Mouse (Mus musculus): ENCODE results near the gene Mosmo.

The Mosmo gene

DNA sequence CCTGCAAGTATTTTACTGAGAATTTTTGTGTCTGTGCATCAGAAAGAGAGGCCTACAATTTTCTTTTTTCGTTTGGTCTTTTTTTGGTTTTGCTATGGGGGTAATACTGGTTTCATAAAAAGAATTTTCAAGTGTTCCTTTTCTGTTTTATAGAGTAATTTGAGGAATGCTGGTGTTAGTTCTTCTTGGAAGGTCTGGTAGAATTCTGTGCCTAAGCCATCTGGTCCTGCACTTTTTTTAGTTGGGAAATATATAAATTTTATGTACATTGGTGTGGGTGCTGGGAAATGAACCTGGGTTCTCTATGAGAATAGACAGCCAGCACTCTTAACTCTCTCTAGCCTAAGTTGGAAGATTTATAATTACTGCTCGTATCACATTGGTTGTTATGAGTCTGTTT is 34.7 kb downstream of the Mosmo start:
- DNase-seq: no peak

DNA sequence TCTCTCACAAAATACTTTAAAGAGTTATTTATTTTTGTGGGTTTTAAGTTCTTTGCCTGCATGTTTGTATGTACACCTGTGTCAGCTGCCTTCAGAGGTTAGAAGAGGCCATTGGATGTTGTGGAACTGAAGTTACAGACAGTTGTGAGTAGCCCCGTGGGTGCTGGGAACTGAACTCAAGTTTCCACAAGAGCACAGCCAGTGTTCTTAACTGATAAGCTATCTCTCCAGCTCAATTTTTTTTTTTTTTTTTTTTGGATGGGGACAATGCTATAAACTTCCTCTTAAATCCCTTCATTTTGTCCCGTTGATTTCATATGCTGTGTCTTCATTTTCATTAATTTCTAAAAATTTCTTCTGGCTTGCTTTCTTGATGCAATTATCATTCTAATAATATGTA is 35.8 kb downstream of the Mosmo start:
- DNase-seq: no peak

DNA sequence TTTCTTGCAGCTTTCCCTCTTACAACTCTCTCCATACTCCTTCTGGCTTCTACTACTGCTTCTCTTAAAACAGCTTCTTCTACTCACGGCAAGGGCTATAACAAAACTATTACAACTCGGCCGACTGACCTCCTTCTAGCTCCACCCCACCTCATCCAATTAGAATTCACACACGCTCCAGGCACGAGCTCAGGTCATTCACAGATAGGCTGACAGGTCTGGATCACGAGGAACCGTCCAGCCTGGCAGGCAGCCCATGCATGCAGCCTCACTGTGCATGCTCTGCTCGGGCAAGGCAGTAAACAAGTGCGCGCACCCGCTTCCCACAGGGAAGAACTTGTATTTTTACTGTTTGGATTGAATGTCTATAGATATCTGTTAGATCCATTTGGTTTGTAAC is 36.5 kb downstream of the Mosmo start:
- peak in 1 of 2 experiments; percentile 15 for DNase-seq

DNA sequence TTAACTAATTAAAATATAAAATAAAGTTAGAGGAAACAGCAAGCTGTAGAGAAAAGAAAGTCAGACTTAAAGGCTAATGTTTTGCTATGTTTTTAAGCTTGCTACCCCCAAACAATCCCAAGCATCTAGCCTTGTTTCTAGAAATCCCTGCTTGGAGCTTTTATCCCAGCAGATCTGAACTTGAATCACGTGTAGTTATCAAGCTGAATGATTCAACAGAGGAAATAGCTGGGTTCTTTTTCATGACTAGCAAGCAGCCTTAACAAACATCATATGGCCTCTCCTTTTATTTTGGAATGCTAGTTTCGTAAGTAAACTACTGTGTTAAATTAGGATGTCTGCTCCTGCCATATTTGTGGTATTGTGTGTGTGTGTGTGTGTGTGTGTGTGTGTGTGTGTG is 39.8 kb downstream of the Mosmo start:
- no peak for DNase-seq

DNA sequence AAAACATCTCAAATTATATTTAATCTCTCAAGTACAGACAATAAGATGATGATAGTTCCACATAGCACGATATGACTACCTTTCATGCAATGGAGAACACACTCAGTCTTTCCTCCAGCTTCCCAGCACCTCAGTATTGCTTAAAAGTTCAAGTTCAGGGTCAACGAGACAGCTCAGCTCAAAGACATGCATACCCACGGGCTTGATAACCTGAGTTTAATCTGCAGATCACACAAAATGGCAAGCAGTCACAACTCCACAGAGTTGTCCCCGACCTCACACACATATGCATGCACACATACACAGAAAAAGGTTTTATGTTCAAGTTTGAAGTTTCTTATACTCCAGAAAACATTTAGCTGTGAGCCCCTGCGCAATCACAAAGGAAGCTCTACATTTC is 43.6 kb downstream of the Mosmo start:
- no peak for DNase-seq

DNA sequence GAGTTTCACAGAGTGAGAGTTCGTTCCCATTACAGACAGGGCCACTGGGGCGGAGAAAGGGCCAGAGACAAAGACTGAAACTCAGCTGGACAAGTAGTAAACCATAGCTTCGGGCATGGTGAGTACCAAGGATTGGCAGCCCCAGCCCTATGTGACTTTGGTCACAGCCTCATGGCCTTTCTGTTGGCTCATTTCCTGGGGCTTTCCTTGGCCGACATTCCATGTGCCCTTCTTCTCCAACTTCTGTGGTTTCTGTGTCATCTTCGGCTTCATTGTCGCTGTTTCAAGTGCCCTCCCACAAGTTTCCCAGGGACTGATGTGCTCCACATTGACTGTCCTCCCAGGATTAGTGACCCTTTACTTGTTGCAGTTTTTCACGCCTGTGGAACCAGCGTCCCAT is 44.0 kb downstream of the Mosmo start:
- DNase-seq: no peak

DNA sequence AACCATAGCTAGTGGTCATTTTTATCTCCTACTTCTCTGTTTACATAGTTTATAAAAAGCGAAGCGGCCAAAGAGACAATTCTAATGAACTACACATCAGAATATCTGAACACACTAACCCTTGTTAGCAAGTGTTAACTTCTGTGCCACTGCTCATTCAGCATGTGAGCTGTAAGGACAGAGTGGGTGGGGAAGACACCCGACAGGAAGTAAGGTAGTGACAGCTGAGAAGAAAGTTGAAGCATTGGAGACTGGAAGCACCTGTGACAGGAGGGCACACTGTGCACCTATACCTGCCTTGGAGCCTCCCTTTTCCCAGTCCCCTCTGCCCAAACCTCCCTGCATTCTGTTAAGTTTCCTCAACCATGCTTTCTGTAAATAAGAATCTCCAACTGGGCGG is 44.6 kb downstream of the Mosmo start:
- DNase-seq: no peak

DNA sequence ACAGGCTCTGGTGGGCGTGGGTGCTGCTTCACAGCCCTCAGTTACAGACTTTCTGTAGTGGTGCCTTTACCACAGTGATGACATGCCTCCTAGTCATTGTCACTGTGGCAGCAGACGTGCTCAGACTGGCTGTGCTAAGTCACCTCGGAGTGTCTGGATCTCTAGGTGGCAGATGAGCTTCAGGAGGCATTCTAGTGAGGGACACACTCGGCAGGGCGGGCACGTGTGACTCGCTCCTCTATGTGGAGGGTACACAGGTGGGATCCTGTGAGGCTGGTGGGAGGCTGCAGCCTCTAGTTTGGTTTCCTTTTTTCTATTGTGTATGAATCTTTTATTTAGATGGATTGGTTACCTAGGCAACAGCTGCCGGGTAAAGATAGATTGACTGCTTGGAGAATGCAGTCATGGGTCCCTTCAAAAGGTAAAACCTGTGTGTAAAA is 45.4 kb downstream of the Mosmo start:
- no peak for DNase-seq

- DNase-seq: peak; percentile 41 to 58
These were observed 50.2 kb downstream of the Mosmo start for GRCm38 (mm10) chr7:120727581-120727980.

DNA sequence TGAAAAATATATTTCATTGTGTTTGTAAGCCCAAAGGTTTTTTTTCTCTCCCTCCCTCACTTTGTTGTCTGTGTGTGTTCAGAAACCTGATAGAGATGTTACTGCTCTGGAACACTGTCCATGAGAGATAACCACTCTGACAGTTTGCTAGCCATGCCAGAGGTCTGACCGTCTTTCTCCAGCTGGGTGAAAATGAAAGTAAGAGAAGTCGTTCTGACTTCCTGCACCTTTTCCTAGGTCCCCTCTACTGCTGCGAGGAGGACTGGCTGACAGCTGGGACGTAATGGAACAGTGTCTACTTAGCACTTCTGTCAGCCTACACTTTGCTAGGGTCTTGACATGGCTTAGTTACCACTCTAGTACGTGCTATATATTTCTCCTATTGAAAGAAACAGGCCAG is 52.2 kb downstream of the Mosmo start:
- no peak for DNase-seq

GRCm38 (mm10) chr7:120732906-120733305 is 55.5 kb downstream of the Mosmo start:
- no peak for DNase-seq

GRCm38 (mm10) chr7:120739018-120739417 is 61.6 kb downstream of the Mosmo start, which contains the start of gene Vwa3a:
Gene Vwa3a (plus strand): TSS chr7:120739318.
- DNase-seq: no peak

GRCm38 (mm10) chr7:120739558-120740101 is 62.2 kb downstream of the Mosmo start:
- DNase-seq: peak; percentile 22 to 43

GRCm38 (mm10) chr7:120743366-120744351 is 66.2 kb downstream of the Mosmo start:
- peak in 1 of 2 experiments; percentile 16 for DNase-seq

DNA sequence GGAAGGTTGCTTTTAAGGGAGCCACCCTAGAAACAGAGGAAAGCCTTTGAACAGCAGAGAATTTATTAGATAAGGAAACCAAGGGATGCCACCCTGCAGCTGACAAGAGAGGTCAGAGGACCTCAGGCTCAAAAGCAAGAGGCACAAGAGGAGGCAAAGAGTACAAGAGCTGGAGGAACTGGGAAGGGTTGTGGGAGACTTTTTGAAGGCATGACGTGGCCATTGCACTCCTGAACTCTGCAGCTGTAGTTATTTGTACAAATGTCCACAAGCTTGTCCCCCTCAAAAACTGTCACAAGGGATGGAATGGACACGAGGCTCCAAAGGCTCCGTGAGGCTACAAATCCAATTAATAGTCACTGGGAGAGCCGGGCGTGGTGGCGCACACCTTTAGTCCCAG is 67.2 kb downstream of the Mosmo start:
- no peak for DNase-seq

- peak in 1 of 2 experiments; percentile 27 for DNase-seq
These were observed 68.6 kb downstream of the Mosmo start for GRCm38 (mm10) chr7:120746029-120746428.

- DNase-seq: no peak
These were observed 69.4 kb downstream of the Mosmo start for GRCm38 (mm10) chr7:120746821-120747220.

- no peak for DNase-seq
These were observed 71.1 kb downstream of the Mosmo start for GRCm38 (mm10) chr7:120748478-120748877.

- DNase-seq: no peak
These were observed 73.9 kb downstream of the Mosmo start for GRCm38 (mm10) chr7:120751330-120751729.

DNA sequence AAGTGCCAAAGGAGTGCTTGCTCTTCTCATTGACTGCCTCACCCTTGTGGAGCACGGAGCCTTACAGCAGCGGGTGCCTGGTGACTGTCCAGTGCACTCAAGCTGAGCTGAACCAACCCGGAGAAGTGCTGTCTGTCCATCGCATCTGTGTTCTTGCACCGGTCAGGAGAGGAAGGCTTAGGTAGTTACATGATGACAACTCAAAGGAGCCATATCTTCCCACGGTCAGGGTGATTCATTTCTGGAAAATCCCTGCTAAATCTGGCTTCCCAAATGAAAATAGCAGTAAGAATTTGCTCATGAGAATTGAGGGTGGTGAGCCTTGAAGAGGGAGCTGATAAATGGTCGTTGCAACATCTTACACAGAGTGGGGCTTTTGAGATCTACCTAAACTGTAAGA is 74.5 kb downstream of the Mosmo start:
- DNase-seq: no peak

DNA sequence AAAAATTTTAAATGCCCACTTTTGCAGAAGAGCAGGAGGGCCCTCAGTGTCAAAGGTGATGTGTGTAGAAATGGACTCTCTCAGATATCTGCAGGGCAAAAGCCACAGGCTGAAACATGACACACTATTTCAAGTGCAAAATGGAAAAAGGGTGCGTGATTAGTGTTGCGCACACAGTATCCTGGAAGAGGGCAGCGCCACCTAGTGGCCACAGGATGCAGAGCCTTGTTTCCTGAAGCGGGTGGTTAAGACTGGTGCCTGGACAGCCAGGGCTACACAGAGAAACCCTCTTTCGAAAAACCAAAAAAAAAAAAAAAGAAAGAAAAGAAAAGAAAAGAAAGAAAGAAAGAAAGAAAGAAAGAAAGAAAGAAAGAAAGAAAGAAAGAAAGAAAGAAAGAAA is 77.3 kb downstream of the Mosmo start:
- DNase-seq: peak; percentile 44 to 82

- no peak for DNase-seq
These were observed 90.0 kb downstream of the Mosmo start for GRCm38 (mm10) chr7:120767369-120767768.

DNA sequence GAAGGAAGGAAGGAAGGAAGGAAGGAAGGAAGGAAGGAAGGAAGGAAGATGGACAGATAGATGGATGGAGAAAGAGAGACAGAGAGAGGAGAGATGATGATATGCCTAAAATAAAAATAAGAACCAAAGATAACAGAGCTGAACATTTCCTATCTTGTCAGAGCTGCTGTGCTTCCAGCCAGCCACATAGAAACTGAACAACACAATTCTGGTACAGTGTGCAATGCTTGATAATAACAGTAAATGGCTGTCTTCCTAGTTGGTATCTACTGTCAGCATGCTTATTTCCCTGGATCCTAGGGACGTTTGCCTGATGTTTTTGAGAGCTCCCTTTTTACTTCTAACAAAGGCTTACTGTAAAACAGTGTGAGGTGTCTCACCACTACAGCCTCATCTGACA is 94.0 kb downstream of the Mosmo start:
- DNase-seq: no peak

- DNase-seq: no peak
These were observed 100.6 kb downstream of the Mosmo start for GRCm38 (mm10) chr7:120778012-120778411.
